20 mouse cellular contexts compared by ENCODE assay signal in genomic region chr4:57632386-57632785, GRCm38 (mm10).
DNase-seq lines count a peak whose midpoint lies in the region; ATAC-seq lines count a peak whose summit lies in the region.
"Had no signal": no experiment of that assay in that cellular context is flagged by ENCODE, and none has a peak within 500 bp of the region (broad histone marks: within the 10 kb centered on the region; RNA-seq: fewer than 3 reads in every experiment).

No protein-coding gene starts in this region.

- H3K4me2 ChIP-seq in heart, embryonic 14.5 days (ENCODE audit: low read length), result no peak overlapping the region; the same call in 1 of the 2 replicates
- H3K4me2 ChIP-seq in heart, embryonic 16.5 days (ENCODE audit: low read depth, low read length), result no peak overlapping the region
- H3K4me2 ChIP-seq: embryonic facial prominence, embryonic 13.5 days; forebrain, embryonic 13.5 days; hindbrain, embryonic 14.5 days had no signal

- intact Hi-C loops in heart, postnatal 25 days (cut with DNase I), result no loop called here

- H3K36me3 ChIP-seq in heart, embryonic 10.5 days, result no peaks in the 10 kb centered on the region
- no peaks in the 10 kb centered on the region for H3K36me3 ChIP-seq in heart, embryonic 14.5 days (ENCODE audit: control insufficient read depth, insufficient read depth, low read length)
- no peaks in the 10 kb centered on the region for H3K36me3 ChIP-seq in heart, embryonic 16.5 days (ENCODE audit: control insufficient read depth, insufficient read depth)
- H3K36me3 ChIP-seq: embryonic facial prominence, embryonic 13.5 days; hindbrain, embryonic 10.5 days had no signal

- no peaks in the 10 kb centered on the region for H3K9me3 ChIP-seq in heart, embryonic 10.5 days
- H3K9me3 ChIP-seq in heart, embryonic 14.5 days (ENCODE audit: control insufficient read depth, low read length), result no peaks in the 10 kb centered on the region
- no peaks in the 10 kb centered on the region for H3K9me3 ChIP-seq in heart, embryonic 16.5 days (replicated peaks; ENCODE audit: control insufficient read depth, low read length)
- H3K9me3 ChIP-seq: embryonic facial prominence, embryonic 13.5 days; forebrain, embryonic 13.5 days; hindbrain, embryonic 10.5 days had no signal

- H3K9ac ChIP-seq in heart, embryonic 14.5 days (ENCODE audit: low read length), result 0 out of 2 replicates have a peak overlapping the region, but pooled peaks have one; percentile 5
- H3K9ac ChIP-seq in heart, embryonic 16.5 days (ENCODE audit: low read length), result no peak overlapping the region
- H3K9ac ChIP-seq: embryonic facial prominence, embryonic 13.5 days; forebrain, embryonic 13.5 days; forebrain, postnatal 0 days; hindbrain, embryonic 14.5 days had no signal

- peaks cover 74% of the 10 kb centered on the region for H3K4me1 ChIP-seq in heart, embryonic 10.5 days
- peaks cover 33 to 81% of the 10 kb centered on the region in 2 experiments for H3K4me1 ChIP-seq in heart, embryonic 14.5 days (ENCODE audit: control insufficient read depth in 2 of 2, insufficient read depth in 2 of 2, low read length in 2 of 2)
- peaks cover 52% of the 10 kb centered on the region for H3K4me1 ChIP-seq in heart, embryonic 16.5 days (ENCODE audit: control insufficient read depth, insufficient read depth, low read length)
- H3K4me1 ChIP-seq: forebrain, embryonic 13.5 days had no signal

- no peak for ATAC-seq in heart, embryonic 14.5 days (ENCODE audit: insufficient number of reproducible peaks, insufficient read depth, low FRiP score, low read depth)
- ATAC-seq in heart, embryonic 16.5 days (replicated peaks; ENCODE audit: extremely low read depth, insufficient read depth, low FRiP score), result 0 out of 2 replicates have a peak, but pooled peaks have one; percentile 38
- no peak for ATAC-seq in megakaryocyte, adult 5-6 weeks (ENCODE audit: poor library complexity, severe bottlenecking)
- ATAC-seq: forebrain, embryonic 13.5 days; forebrain, postnatal 0 days; inflammation-experienced regulatory T-cells, adult 6 months; intestine, postnatal 0 days had no signal

- 45% methylated on average over 5 of the region's 5 CpGs for WGBS in heart, embryonic 10.5 days
- 27% methylated on average over 5 of the region's 5 CpGs for WGBS in heart, embryonic 14.5 days
- 47% methylated on average over 5 of the region's 5 CpGs for WGBS in heart, embryonic 16.5 days

- H3K27me3 ChIP-seq in heart, embryonic 10.5 days (ENCODE audit: insufficient read depth, poor library complexity, severe bottlenecking), result no peaks in the 10 kb centered on the region
- no peaks in the 10 kb centered on the region for H3K27me3 ChIP-seq in heart, embryonic 14.5 days (ENCODE audit: control insufficient read depth, insufficient read depth, low read length)
- no peaks in the 10 kb centered on the region for H3K27me3 ChIP-seq in heart, embryonic 16.5 days (ENCODE audit: control insufficient read depth, insufficient read depth, low read length)
- H3K27me3 ChIP-seq: embryonic facial prominence, embryonic 13.5 days; forebrain, embryonic 13.5 days had no signal

- H3K4me3 ChIP-seq in heart, embryonic 10.5 days, result no peak overlapping the region
- H3K4me3 ChIP-seq in heart, embryonic 14.5 days (ENCODE audit: control insufficient read depth in 1 of 2, insufficient read depth in 1 of 2, low read depth in 1 of 2, low read length in 2 of 2), result no peak overlapping the region
- no peak overlapping the region for H3K4me3 ChIP-seq in heart, embryonic 16.5 days (ENCODE audit: low read length)
- H3K4me3 ChIP-seq: embryonic facial prominence, embryonic 13.5 days; forebrain, embryonic 13.5 days; hindbrain, embryonic 10.5 days had no signal

- peak; percentile 50 for DNase-seq in adrenal gland, postnatal 14 days
- no peak for DNase-seq in adrenal gland, postnatal 36 days
- DNase-seq in heart, embryonic 10.5 days (ENCODE audit: low spot score), result no peak
- no peak for DNase-seq in heart, postnatal 25 days (ENCODE audit: low spot score)
- no peak for DNase-seq in heart, adult 9 months (ENCODE audit: low spot score in 2 of 2)
- DNase-seq: cerebellum, adult 18-20 months; cerebellum, adult 9-11 months; cerebellum, postnatal 36 days; forebrain, postnatal 0 days; gastrocnemius, postnatal 14 days; kidney, adult 8-10 months had no signal

- peak overlapping the region; percentile 42; the same call in 1 of the 2 replicates for H3K27ac ChIP-seq in heart, embryonic 10.5 days
- H3K27ac ChIP-seq in heart, embryonic 14.5 days (replicated peaks in 1 of 2; ENCODE audit: control insufficient read depth in 1 of 2, insufficient read depth in 1 of 2, low read depth in 2 of 2, low read length in 2 of 2), result peak overlapping the region; percentile 64 to 76
- peak overlapping the region; percentile 26; the same call in 1 of the 2 replicates for H3K27ac ChIP-seq in heart, embryonic 16.5 days (ENCODE audit: low read length)
- H3K27ac ChIP-seq: embryonic facial prominence, embryonic 13.5 days; forebrain, embryonic 13.5 days; hindbrain, embryonic 10.5 days; hindbrain, embryonic 14.5 days had no signal
